Mouse (Mus musculus): ENCODE measurements at regions not wholly inside any gene's neighbourhood (a gene's known extent, or its start where the extent isn't known, plus 50 kb on each side); places are given as distances from the start of the nearest gene placed in this dataset.

- Histone ChIP-seq H3K4me3 (no peak overlapping the region), H3K36me3 (ENCODE audit: control insufficient read depth, insufficient read depth, low read length) (no peaks in the 10 kb centered on the region), H3K9ac (ENCODE audit: low read depth, low read length) (no peak overlapping the region), H3K27ac (no peak overlapping the region), H3K27me3 (ENCODE audit: control insufficient read depth, insufficient read depth, low read length) (no peaks in the 10 kb centered on the region), H3K4me1 (ENCODE audit: control insufficient read depth, insufficient read depth, low read length) (no peaks in the 10 kb centered on the region), H3K79me2 (replicated peaks; ENCODE audit: control insufficient read depth, insufficient read depth, low read length) (no peaks in the 10 kb centered on the region)
- WGBS: 38% methylated on average over 3 of the region's 3 CpGs
- no peak for DNase-seq
- intact Hi-C loops (cut with DNase I): no loop called here
- TF ChIP-seq CTCF (IDR thresholded peaks at IDR 0.05) (peak; percentile 14; the same call in 1 of the 2 replicates), EP300 (IDR thresholded peaks at IDR 0.05; ENCODE audit: insufficient read depth, low read depth, low read length) (no peak)
Measured at GRCm38 (mm10) chr15:20135893-20136570, 313.0 kb upstream of the Cdh12 start.

GRCm38 (mm10) chr15:20151910-20152309, 297.2 kb upstream of the Cdh12 start:
- no peak for TF ChIP-seq CTCF (IDR thresholded peaks at IDR 0.05)
- no peak for TF ChIP-seq POLR2A (IDR thresholded peaks at IDR 0.05; ENCODE audit: insufficient read depth, low read depth, low read length)
- no peak for TF ChIP-seq EP300 (IDR thresholded peaks at IDR 0.05; ENCODE audit: insufficient read depth, low read depth, low read length)
- no peak for DNase-seq
- no peaks in the 10 kb centered on the region for H3K4me1 ChIP-seq (ENCODE audit: control insufficient read depth, insufficient read depth, low read length)
- H3K4me3 ChIP-seq: no peak overlapping the region
- H3K79me2 ChIP-seq (replicated peaks; ENCODE audit: control insufficient read depth, insufficient read depth, low read length): no peaks in the 10 kb centered on the region
- H3K9ac ChIP-seq (ENCODE audit: low read depth, low read length): no peak overlapping the region
- intact Hi-C loops (cut with DNase I): no loop called here
- no peaks in the 10 kb centered on the region for H3K27me3 ChIP-seq (ENCODE audit: control insufficient read depth, insufficient read depth, low read length)
- no peaks in the 10 kb centered on the region for H3K36me3 ChIP-seq (ENCODE audit: control insufficient read depth, insufficient read depth, low read length)
- WGBS: 68% methylated on average over 3 of the region's 3 CpGs
- no peak overlapping the region for H3K27ac ChIP-seq
